Mouse (Mus musculus) gastrocnemius, postnatal 10 days (tissue): ENCODE results near the gene Bsg. TPM values are rescaled to one million over a fixed set of nuclear protein-coding genes. Genes with fewer than 3 reads are reported as not detected.

ENCODE experiments used
- DNase-seq: peaks from one replicate; pipeline ENCODE4 v3.0.0; 2021; ENCODE audit warnings: mixed read lengths
- total RNA-seq, 2 experiments: library from RNA; stranded (reverse); gene quantifications; 2 replicates each; pipeline ENCODE4 v1.2.3; 2021

Bsg gene
- total RNA-seq, 2 experiments from 2014 or later: 420 to 439 TPM

GRCm38 (mm10) chr10:79704970-79705360 is 674 bp downstream of the Bsg start:
- DNase-seq: no peak

- DNase-seq: no peak
Observed at GRCm38 (mm10) chr10:79705951-79706350, 1.7 kb downstream of the Bsg start.

DNA sequence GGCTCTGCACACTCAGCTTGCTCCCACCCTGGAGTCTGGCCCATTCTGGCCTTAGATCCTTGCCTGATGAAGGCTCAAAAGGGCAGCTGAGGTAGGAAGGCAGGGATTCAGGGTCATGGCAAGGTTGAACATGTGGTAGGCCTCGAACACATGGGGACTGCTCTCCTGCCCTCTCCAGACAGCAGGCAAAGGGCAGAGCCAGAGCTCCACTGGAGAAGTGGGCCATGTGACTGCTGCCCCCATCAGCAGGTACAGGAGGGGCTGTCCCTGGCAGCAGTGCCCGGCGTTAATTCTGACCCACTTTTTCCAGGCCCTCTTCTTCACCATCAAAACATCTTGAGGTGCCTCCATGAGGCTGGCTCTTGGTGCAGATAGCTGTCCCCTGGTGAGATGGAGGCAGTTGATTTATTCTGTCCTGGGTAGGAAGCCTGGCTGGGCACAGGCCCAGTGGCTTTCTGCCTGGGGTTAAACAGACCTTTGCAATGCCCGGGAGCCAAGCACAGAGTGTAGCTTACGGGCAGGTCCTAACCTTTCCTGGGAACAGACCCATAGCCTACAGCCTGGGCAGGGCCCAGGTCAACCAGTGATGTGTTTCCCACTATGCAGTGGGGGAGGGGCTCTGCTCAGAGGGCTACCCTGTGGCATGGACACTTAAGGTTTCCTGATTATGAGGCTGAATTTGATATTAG is 2.3 kb downstream of the Bsg start:
- no peak for DNase-seq

DNA sequence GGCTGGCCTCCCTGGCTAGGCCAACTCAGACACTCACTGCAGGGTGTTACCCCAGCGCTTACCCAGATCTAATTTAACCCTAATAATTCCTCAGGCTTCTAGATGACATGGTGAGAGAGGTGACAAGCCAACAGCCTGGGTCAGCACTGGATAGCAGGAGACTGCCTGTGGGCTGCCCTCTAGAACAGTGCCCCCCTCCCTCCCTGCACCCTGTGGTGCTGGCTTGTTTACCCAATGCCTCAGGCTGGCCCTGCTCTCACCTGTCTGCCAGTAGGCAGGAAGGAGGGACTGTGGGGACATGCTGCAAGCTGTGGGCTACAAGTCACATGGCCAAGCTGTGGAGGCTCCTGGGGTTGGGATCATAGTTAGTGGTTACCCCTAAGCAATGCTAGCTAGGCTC is 2.9 kb downstream of the Bsg start:
- DNase-seq: no peak

DNA sequence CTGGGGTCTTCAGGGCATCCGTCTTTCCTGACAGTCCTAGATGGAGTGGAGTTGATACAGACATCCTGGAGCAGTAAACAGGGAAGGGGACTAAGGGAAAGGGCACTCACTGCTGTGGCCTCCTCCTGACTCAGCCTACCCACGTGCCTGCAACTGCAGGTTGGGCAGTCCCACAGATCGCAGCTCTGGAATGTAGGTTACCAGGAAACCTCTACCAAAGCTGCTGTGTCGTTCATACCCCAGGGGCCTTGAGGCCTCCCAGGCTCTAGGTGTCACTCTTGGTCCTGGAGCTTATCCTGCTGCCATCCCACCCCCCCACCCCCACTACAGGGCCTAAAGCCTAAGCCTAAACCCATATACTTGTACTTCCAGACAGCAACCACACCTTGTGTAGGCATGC is 3.5 kb downstream of the Bsg start:
- no peak for DNase-seq

GRCm38 (mm10) chr10:79708668-79709067 is 4.4 kb downstream of the Bsg start:
- DNase-seq: no peak

DNA sequence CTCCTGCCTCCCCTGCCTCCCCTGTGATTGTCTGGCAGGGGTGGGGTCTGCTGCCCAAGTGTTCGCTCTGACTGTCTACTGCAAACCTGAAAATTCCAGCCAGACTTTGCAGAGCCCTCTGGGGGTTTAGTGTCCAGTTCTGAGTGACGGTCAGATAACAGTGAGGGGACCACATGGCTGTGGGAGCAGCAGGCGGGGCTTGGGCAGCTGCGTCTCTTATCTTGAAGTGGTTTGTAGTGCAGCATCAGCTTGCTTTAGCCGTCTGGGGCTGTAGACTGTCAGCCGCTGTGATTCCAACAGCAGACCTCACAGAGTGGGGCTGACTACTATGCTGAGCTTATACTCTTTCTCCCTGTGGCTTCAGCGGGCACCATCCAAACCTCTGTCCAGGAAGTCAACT is 5.0 kb downstream of the Bsg start:
- no peak for DNase-seq

DNA sequence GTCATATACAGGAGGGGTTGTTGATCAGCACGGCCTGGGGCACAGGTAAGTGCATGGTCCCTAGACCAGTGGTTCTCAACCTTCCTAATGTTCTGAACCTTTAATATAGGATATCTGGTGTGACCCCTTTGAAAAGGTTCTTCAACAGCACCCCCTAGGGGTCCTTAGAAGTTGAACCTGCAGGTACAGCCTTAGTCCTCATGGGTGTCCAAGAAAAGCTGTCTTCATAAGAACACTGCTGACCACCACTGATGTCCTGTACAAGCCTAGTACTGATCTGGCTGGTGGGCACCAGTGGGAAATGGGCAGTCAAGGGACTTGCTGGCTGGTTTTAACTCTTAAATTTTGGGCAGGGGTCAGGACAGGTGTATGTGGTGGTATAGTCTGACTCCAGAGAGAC is 7.7 kb downstream of the Bsg start:
- no peak for DNase-seq

DNA sequence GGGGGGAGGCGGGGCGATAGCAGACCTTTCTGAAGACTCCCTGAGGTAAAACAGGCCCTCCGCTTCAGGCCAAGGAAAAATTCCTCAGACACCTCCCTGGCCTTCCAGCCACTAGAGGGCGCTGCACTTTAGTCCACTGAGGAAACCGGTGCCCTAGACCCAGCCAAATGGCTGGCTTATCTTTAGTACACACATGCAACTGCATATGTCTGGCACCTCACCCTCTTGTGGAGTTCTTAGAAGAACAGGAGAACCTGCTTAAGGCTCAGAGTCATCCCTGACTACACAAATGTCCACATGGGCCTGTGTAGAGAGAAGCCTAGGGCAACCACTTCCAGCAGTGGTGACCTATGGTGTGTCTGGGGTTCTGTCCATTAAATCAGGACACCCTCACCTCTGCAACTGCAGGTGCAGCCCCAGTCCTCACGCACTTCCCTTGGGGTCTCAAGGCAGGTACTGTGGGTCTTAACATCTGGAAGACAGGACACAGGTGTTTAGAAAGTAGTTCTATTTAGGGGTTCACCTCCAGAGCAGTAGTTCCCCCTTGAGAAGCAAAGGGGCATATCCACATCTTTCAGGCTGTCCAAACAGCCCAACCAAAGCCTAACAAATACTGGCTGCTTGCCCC is 8.3 kb downstream of the Bsg start:
- peak; percentile 86 for DNase-seq

- DNase-seq: no peak
Observed at GRCm38 (mm10) chr10:79713163-79713562, 8.9 kb downstream of the Bsg start.

GRCm38 (mm10) chr10:79714996-79715395 is 10.7 kb downstream of the Bsg start:
- no peak for DNase-seq

DNA sequence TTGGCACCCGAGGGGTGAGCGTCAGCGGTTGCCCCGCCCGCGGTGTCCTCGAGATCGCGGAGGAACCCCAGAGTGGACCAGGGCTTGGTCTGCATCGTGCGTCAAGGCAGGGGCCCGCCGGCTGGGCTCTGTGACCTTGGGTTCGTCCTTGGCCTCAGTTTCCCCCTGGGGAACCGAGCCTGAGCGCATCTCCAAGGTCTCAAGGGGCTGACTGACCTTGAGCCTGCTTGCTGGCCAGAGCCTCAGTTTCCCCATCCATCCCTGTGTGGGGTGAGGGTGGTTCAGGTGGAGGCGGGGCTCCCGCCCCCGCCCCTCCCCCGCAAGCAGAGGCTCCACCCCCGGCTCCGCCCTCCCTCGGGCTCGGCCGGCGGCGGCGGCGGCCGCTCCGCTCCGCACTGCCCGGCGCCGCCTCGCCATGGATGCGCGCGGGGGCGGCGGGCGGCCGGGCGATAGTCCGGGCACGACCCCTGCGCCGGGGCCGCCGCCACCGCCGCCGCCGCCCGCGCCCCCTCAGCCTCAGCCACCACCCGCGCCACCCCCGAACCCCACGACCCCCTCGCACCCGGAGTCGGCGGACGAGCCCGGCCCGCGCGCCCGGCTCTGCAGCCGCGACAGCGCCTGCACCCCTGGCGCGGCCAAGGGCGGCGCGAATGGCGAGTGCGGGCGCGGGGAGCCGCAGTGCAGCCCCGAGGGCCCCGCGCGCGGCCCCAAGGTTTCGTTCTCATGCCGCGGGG is 12.1 kb downstream of the Bsg start, which contains the start of gene Hcn2:
Hcn2 (plus strand) TSS at position 381 of the 734 bp plus-strand sequence.
- no peak for DNase-seq

DNA sequence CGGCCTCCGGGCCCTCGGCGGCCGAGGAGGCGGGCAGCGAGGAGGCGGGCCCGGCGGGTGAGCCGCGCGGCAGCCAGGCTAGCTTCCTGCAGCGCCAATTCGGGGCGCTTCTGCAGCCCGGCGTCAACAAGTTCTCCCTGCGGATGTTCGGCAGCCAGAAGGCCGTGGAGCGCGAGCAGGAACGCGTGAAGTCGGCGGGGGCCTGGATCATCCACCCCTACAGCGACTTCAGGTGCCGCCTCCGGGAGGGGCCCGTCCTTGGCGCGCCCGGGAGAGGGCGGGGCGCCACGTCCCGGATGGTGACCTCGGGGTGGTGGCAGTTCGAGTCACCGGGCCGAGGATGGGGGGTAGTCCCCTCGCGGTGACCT is 12.7 kb downstream of the Bsg start:
- no peak for DNase-seq

DNA sequence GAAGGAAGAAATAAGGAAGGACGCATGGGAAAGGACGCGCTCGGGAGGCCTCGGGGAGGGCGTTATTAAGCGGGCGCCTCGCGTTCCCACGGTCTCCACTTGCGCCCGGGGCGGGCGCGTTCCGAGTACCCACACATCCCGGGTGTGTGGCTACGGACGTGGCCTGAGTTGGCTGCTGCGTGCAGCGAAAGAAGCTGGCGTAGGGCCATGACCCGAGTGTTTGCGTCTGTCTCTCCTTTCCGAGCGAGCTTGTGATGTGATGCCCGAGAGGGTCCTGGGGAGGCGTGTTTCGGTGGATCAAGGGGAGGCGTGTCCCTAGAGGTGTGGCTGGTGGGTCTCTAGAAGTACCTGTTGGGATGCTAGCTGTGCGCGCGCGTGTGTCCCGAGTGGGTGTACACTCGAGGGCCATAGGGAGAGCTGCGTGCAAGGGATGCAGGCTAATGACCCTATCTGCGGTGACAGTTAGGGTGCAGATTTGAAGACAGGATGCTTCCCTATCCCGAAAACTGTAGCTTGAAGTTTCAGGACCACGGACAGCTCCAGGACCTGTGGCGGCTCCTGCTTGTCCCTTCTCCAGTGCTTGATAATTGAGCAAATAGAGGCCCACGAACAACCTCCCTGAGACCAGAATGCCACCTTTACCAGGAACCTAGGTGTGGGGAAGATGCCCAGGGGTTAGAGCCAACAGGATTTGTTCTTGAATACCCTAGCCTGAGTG is 13.5 kb downstream of the Bsg start:
- peak; percentile 80 for DNase-seq

DNA sequence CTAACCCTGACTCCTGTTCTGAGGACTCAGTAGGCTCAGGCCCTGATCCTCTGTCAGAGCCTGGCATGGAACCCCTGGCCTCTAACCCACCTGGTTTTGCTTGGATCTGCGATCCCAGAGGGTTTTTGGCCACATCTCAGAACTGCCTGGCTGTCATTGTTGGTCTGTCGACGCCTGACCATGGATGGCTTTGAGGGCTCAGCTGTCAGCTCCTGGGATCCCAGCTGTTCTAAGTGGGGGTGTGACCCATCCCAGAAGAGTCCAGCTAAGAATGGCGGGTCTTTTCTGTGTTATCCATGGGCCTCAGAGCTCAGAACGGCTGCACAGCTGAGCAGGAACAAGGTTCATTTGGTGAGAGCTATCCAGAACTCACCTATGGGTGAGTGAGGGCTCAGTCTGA is 16.8 kb downstream of the Bsg start:
- DNase-seq: no peak

DNA sequence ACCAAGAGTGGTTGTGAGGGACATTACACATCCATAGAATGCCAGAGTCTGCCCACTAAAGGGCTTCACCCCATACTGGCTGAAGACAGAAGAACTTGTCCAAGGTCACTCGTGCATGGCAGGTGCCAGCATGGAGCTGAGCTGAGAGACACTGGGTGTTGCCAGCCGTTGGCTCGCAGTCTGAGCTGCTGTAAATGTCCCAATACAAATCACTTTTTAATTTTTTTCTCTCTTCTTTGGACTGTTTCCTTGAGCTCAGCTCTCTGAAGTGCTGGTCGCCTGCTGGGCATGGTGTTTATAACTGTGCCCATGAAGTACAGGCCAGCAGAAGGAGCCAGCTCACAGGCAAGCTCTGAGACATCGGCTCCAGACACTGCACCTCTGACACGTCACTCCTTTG is 18.8 kb downstream of the Bsg start:
- no peak for DNase-seq

GRCm38 (mm10) chr10:79723692-79724091 is 19.4 kb downstream of the Bsg start:
- DNase-seq: no peak

DNA sequence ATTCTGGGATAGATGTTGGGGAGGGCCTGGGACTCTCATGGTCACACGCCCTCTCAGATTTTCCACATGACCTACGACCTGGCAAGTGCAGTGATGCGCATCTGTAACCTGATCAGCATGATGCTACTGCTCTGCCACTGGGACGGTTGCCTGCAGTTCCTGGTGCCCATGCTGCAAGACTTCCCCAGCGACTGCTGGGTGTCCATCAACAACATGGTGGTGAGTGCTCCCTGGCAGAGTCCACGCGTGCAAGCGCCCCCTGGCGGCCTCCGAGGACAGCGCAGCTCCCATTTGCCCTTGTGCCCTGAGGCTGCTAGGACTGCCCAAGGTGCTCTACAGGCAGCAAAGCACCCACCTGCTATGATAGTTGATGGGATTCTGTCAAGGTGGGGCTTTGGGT is 21.8 kb downstream of the Bsg start:
- peak; percentile 62 for DNase-seq

- DNase-seq: no peak
Observed at GRCm38 (mm10) chr10:79728323-79729249, 24.3 kb downstream of the Bsg start.

DNA sequence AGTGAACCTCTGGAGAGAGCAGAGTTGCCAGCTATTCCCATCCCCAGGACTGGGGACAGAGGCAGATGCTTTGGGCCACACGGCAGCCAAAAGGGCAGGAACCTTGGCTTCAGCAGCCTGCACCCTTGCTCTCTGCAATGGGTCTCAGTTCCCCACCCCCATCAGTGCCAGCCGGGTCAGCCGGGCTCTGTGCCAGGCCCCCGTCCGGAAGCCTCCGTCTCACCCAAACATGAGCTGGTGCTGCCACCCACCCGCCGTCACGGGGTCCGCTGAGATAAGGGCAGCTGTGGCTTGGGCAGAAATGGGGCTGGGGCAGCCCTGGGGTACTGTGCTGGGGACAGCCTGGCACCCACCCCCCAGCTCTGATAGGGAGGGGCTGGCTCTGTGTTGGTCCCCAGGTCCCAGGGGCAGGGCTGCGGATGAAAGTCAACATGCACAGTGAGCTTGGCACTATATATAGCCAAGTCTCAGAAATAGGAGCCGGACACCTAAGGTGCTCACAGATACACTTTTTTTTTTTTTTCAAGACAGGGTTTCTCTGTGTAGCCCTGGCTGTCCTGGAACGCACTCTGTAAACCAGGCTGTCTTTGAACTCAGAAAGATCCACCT is 25.2 kb downstream of the Bsg start:
- peak; percentile 49 for DNase-seq

GRCm38 (mm10) chr10:79732500-79732899 is 28.2 kb downstream of the Bsg start:
- no peak for DNase-seq
